Mouse (Mus musculus): ENCODE measurements around the gene Rflnb. TPM values are rescaled to one million over a fixed set of nuclear protein-coding genes. Genes with fewer than 3 reads are reported as not detected.

Gene Rflnb
- polyA plus RNA-seq, 1 experiment from 2014 or later, result 52.0 TPM

DNA sequence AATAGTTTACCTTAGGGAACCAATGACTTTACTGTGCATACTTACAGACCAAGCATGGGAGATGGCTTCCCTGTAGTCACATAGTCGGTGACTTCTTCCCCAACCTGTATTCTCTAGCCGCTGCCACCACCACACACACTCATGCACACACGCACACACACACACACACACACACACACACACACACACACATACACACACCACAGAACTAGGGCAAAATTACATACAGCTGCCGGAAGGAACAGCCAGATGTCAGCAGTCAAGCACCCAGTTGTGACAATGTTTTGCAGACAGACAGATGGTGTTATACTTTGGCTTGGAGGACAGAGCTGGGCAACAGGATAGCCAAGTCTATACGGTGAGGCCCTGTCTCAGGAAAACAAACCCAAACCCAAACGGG is 49.5 kb downstream of the Rflnb start:
- H3K9me3 ChIP-seq, result no peaks in the 10 kb centered on the region
- no peaks in the 10 kb centered on the region for H3K27me3 ChIP-seq (replicated peaks)
- no peak overlapping the region for H3K27ac ChIP-seq
- 0 out of 2 replicates have a peak, but pooled peaks cover 3% of the 10 kb centered on the region for H3K4me1 ChIP-seq (replicated peaks)
- H3K4me2 ChIP-seq (replicated peaks), result no peak overlapping the region
- H3K36me3 ChIP-seq, result no peaks in the 10 kb centered on the region
- H3K4me3 ChIP-seq (replicated peaks), result no peak overlapping the region
- H3K9ac ChIP-seq, result no peak overlapping the region
- ATAC-seq, result no peak
- 65% methylated on average over 6 of the region's 6 CpGs for WGBS

DNA sequence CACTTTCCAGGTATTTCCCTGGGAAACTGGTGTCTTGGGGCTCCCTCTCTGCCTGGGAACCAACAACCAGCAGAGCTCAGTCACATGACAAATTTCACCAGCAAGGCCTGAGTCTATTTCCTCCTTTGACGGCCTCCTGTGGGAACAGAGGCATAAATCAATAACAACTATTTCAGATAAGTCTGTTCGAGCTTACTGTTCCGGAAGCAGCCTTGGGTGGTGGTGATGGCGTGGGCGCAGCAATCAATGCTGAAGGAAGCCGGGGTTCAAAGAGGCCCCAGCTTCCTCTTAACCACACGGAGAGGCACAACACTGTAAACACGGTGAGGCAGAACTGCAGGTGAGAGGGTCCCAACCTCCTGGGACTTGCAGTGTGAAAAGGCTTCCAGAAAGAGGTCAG is 50.8 kb downstream of the Rflnb start:
- 35% methylated on average over 8 of the region's 8 CpGs for WGBS
- H3K4me3 ChIP-seq (replicated peaks), result no peak overlapping the region
- no peaks in the 10 kb centered on the region for H3K27me3 ChIP-seq (replicated peaks)
- H3K9ac ChIP-seq, result no peak overlapping the region
- peak; percentile 81 for ATAC-seq
- H3K4me2 ChIP-seq (replicated peaks), result no peak overlapping the region
- no peaks in the 10 kb centered on the region for H3K36me3 ChIP-seq
- 0 out of 2 replicates have a peak, but pooled peaks cover 3% of the 10 kb centered on the region for H3K4me1 ChIP-seq (replicated peaks)
- H3K27ac ChIP-seq, result peak overlapping the region; percentile 59; the same call in 1 of the 2 replicates
- H3K9me3 ChIP-seq, result no peaks in the 10 kb centered on the region

DNA sequence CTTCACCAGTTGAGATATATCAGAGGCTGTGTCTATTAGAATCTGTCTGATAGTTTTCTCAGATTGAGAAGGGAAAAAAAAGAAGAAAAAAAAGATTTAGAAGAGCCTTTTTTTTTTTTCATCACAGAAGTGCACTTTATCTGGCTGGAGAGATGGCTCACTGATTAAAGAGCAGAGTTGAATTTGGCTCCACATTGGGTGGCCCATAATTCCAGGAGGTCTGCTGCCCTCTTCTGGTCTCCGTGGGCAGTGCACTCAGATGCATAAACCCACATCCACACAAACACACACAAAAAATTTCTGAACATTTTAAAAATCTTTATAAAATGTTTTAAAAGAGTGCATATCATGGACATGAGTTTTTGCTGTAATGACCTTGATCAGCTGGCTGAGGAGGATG is 53.6 kb downstream of the Rflnb start:
- no peak for ATAC-seq
- Histone ChIP-seq H3K27ac (no peak overlapping the region), H3K36me3 (no peaks in the 10 kb centered on the region), H3K4me1 (replicated peaks) (0 out of 2 replicates have a peak, but pooled peaks cover 3% of the 10 kb centered on the region), H3K9me3 (no peaks in the 10 kb centered on the region), H3K27me3 (replicated peaks) (no peaks in the 10 kb centered on the region), H3K4me3 (replicated peaks) (no peak overlapping the region), H3K4me2 (replicated peaks) (no peak overlapping the region), H3K9ac (no peak overlapping the region)
- 87% methylated on average over 1 of the region's 1 CpGs for WGBS

DNA sequence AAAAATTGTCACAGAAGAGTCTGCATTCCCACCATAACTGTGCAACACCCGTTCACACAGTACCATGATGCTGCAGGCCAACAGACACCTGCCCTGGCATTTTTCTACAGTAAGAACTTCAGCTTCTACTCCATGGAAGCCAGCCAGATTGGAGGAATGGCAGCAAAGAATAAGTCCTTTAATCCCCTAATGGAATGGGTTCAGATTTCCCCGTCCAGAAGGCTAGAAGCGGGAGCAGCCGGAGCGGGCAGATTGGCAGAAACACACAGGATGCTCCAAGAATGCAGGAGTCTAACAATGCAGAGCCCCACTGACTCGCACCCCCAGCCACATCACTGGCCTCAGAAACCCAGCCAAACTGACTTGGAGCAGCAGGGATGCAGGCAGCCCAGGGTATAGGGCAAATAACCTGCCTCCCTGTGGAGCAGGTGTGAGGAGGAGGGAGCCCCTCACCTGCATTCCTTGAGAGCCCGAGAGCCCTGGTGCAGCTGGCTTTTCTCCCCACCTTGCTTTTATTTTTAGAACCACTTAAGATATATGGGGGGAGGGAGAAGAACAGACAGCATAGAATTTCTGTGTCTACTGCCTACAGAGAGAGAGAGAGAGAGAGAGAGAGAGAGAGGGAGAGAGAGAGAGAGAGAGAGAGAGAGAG is 54.5 kb downstream of the Rflnb start:
- Histone ChIP-seq H3K27ac (no peak overlapping the region), H3K27me3 (replicated peaks) (no peaks in the 10 kb centered on the region), H3K4me1 (replicated peaks) (0 out of 2 replicates have a peak, but pooled peaks cover 3% of the 10 kb centered on the region), H3K4me3 (replicated peaks) (no peak overlapping the region), H3K9ac (no peak overlapping the region), H3K9me3 (no peaks in the 10 kb centered on the region), H3K36me3 (no peaks in the 10 kb centered on the region), H3K4me2 (replicated peaks) (no peak overlapping the region)
- 26% methylated on average over 7 of the region's 7 CpGs for WGBS
- ATAC-seq, result no peak

DNA sequence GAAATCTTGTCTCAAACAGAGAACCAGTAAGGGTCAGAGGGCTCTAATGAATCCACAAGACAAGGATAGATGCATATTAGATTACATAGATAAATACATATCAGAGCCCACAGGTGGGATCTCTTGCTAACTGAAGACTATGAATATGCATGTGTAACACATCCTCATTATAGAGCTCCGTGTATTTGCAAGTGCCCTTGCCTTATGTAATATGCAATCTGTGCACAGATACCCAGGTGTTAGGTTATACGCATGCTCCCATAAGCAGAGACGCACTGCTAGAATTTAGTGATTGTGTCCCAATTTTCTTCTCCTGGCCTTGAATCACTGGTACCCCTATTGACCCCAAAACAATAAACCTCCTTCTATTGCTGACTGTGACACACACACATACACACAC is 55.4 kb downstream of the Rflnb start:
- H3K9me3 ChIP-seq, result no peaks in the 10 kb centered on the region
- H3K27ac ChIP-seq, result no peak overlapping the region
- no peak overlapping the region for H3K4me2 ChIP-seq (replicated peaks)
- H3K4me3 ChIP-seq (replicated peaks), result no peak overlapping the region
- no peaks in the 10 kb centered on the region for H3K36me3 ChIP-seq
- H3K4me1 ChIP-seq (replicated peaks), result 0 out of 2 replicates have a peak, but pooled peaks cover 3% of the 10 kb centered on the region
- no peak for ATAC-seq
- H3K9ac ChIP-seq, result no peak overlapping the region
- no peaks in the 10 kb centered on the region for H3K27me3 ChIP-seq (replicated peaks)
- 88% methylated on average over 3 of the region's 3 CpGs for WGBS

DNA sequence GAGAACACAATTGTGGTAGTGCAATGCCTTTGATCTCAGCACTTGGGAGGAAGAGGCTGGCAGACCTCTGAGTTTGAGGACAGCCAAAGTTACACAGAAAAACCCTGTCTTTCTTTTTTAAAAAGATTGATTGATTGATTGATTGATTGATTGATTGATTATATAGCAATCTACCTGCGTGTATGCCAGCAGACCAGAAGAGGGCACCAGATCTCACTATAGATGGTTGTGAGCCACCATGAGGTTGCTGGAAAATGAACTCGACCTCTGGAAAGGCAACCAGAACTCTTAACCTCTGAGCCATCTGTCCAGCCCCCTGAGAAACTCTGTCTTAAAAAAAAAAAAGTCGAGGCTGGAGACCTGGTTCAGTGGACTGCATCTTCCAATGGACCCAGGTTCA is 57.0 kb downstream of the Rflnb start:
- 34% methylated on average over 3 of the region's 3 CpGs for WGBS

More for the DNA sequence above, 57.0 kb downstream of the Rflnb start:
- Histone ChIP-seq H3K4me3 (replicated peaks) (no peak overlapping the region), H3K27ac (no peak overlapping the region), H3K4me2 (replicated peaks) (no peak overlapping the region), H3K27me3 (replicated peaks) (no peaks in the 10 kb centered on the region), H3K36me3 (no peaks in the 10 kb centered on the region), H3K4me1 (replicated peaks) (peaks cover 7% of the 10 kb centered on the region), H3K9ac (no peak overlapping the region), H3K9me3 (no peaks in the 10 kb centered on the region)
- no peak for ATAC-seq

Other genes starting within 250 kb of the Rflnb start
- 1.1 and 1.4 TPM in 2 replicates for gene Doc2b, start 231.7 kb downstream of the Rflnb start, polyA plus RNA-seq (2015; fragmentation: Nextera tagmentation; extraction: Ambion mirVana)
- 18.2 and 19.7 TPM in 2 replicates for gene Rph3al, start 89.4 kb downstream of the Rflnb start, polyA plus RNA-seq (2015; fragmentation: Nextera tagmentation; extraction: Ambion mirVana)
- 2.6 and 4.0 TPM in 2 replicates for gene 1700016K19Rik, start 27.9 kb downstream of the Rflnb start, polyA plus RNA-seq (2015; fragmentation: Nextera tagmentation; extraction: Ambion mirVana)
- 48.1 and 51.0 TPM in 2 replicates for gene Vps53, start 151.9 kb upstream of the Rflnb start, polyA plus RNA-seq (2015; fragmentation: Nextera tagmentation; extraction: Ambion mirVana)
- gene Fam57a, start 151.9 kb upstream of the Rflnb start, polyA plus RNA-seq (2015; fragmentation: Nextera tagmentation; extraction: Ambion mirVana), result 88.7 and 94.7 TPM in 2 replicates
- gene Dbil5, start 189.8 kb upstream of the Rflnb start, polyA plus RNA-seq (2015; fragmentation: Nextera tagmentation; extraction: Ambion mirVana), result 1.2 and 1.7 TPM in 2 replicates
- 28.8 and 32.6 TPM in 2 replicates for gene Gemin4, start 189.9 kb upstream of the Rflnb start, polyA plus RNA-seq (2015; fragmentation: Nextera tagmentation; extraction: Ambion mirVana)
- gene Mrm3, start 215.9 kb upstream of the Rflnb start, polyA plus RNA-seq (2015; fragmentation: Nextera tagmentation; extraction: Ambion mirVana), result 26.3 and 29.6 TPM in 2 replicates
- gene Glod4, start 215.9 kb upstream of the Rflnb start, polyA plus RNA-seq (2015; fragmentation: Nextera tagmentation; extraction: Ambion mirVana), result 123 and 138 TPM in 2 replicates